Mouse (Mus musculus): ENCODE results near the gene Pip5kl1. TPM values are rescaled to one million over a fixed set of nuclear protein-coding genes. Genes with fewer than 3 reads are reported as not detected.

Pip5kl1 gene
- total RNA-seq, 2 experiments from 2014 or later: not detected

GRCm38 (mm10) chr2:32608778-32609435, 34.3 kb downstream of the Pip5kl1 start:
- peak in 1 of 2 experiments; percentile 76 for DNase-seq

- peak; percentile 46 to 74 for DNase-seq
Observed at GRCm38 (mm10) chr2:32610610-32611229, 36.1 kb downstream of the Pip5kl1 start.

GRCm38 (mm10) chr2:32612274-32612673, 37.7 kb downstream of the Pip5kl1 start:
- DNase-seq: no peak

GRCm38 (mm10) chr2:32617109-32617508, 42.5 kb downstream of the Pip5kl1 start:
- no peak for DNase-seq

- DNase-seq: peak in 1 of 2 experiments; percentile 13
Observed at GRCm38 (mm10) chr2:32617601-32618000, 43.0 kb downstream of the Pip5kl1 start.

- no peak for DNase-seq
Observed at GRCm38 (mm10) chr2:32618051-32618450, 43.5 kb downstream of the Pip5kl1 start.

- DNase-seq: peak; percentile 58 to 75
Observed at GRCm38 (mm10) chr2:32620682-32621516, 46.3 kb downstream of the Pip5kl1 start.

GRCm38 (mm10) chr2:32621517-32621859, 46.9 kb downstream of the Pip5kl1 start, which contains the start of gene Ak1:
Gene Ak1 (plus strand): TSS chr2:32621758.
- no peak for DNase-seq

- DNase-seq: no peak
Observed at GRCm38 (mm10) chr2:32624111-32624748, 49.6 kb downstream of the Pip5kl1 start.

- DNase-seq: peak; percentile 86 to 88
Observed at GRCm38 (mm10) chr2:32625212-32625872, 50.7 kb downstream of the Pip5kl1 start.

GRCm38 (mm10) chr2:32625873-32626694, 51.5 kb downstream of the Pip5kl1 start:
- peak; percentile 81 to 90 for DNase-seq

GRCm38 (mm10) chr2:32627266-32628043, 52.9 kb downstream of the Pip5kl1 start:
- DNase-seq: peak in 1 of 2 experiments; percentile 16

GRCm38 (mm10) chr2:32628044-32628550, 53.5 kb downstream of the Pip5kl1 start:
- DNase-seq: peak; percentile 40 to 64

GRCm38 (mm10) chr2:32628729-32629128, 54.1 kb downstream of the Pip5kl1 start:
- peak; percentile 68 to 79 for DNase-seq

GRCm38 (mm10) chr2:32629276-32629976, 54.8 kb downstream of the Pip5kl1 start:
- DNase-seq: peak; percentile 60 to 67

- DNase-seq: no peak
Observed at GRCm38 (mm10) chr2:32630036-32630435, 55.4 kb downstream of the Pip5kl1 start.

- DNase-seq: no peak
Observed at GRCm38 (mm10) chr2:32631046-32631445, 56.4 kb downstream of the Pip5kl1 start.

GRCm38 (mm10) chr2:32631737-32632394, 57.3 kb downstream of the Pip5kl1 start:
- peak; percentile 81 to 85 for DNase-seq

Measured in adrenal gland, postnatal 36 days (tissue).